In genomic region chr1:191531023-191531422, GRCm38 (mm10) we compare ENCODE assay signal across 22 mouse cellular contexts. TPM values are rescaled to one million over a fixed set of nuclear protein-coding genes. Genes with fewer than 3 reads are reported as not detected.
A peak's percentile ranks its signal among the peaks of the same experiment; 100 is the strongest.
DNase-seq lines count a peak whose midpoint lies in the region; ATAC-seq lines count a peak whose summit lies in the region.
"Had no signal": no experiment of that assay in that cellular context is flagged by ENCODE, and none has a peak within 500 bp of the region (broad histone marks: within the 10 kb centered on the region; RNA-seq: fewer than 3 reads in every experiment).

No protein-coding gene starts in this region.

- no peak overlapping the region for H3K9ac ChIP-seq in forebrain, embryonic 11.5 days (ENCODE audit: low read length)
- no peak overlapping the region for H3K9ac ChIP-seq in forebrain, embryonic 12.5 days
- H3K9ac ChIP-seq: forebrain, embryonic 15.5 days; heart, embryonic 15.5 days; hindbrain, embryonic 15.5 days had no signal

- H3K4me1 ChIP-seq in forebrain, embryonic 11.5 days (replicated peaks; ENCODE audit: control insufficient read depth, insufficient read depth, low read length) = no peaks in the 10 kb centered on the region
- no peaks in the 10 kb centered on the region for H3K4me1 ChIP-seq in forebrain, embryonic 12.5 days
- H3K4me1 ChIP-seq in heart, embryonic 10.5 days = peaks cover 12% of the 10 kb centered on the region; the same call in 1 of the 2 replicates
- H3K4me1 ChIP-seq: forebrain, embryonic 10.5 days; forebrain, embryonic 15.5 days; hindbrain, embryonic 15.5 days had no signal

- H3K27me3 ChIP-seq in forebrain, embryonic 11.5 days (ENCODE audit: control insufficient read depth, insufficient read depth, low read length) = no peaks in the 10 kb centered on the region
- H3K27me3 ChIP-seq in forebrain, embryonic 12.5 days = no peaks in the 10 kb centered on the region
- no peaks in the 10 kb centered on the region for H3K27me3 ChIP-seq in heart, embryonic 10.5 days (ENCODE audit: insufficient read depth, poor library complexity, severe bottlenecking)
- H3K27me3 ChIP-seq: forebrain, embryonic 15.5 days; heart, embryonic 15.5 days; hindbrain, embryonic 15.5 days had no signal

- intact Hi-C loops in heart, postnatal 10 days (cut with DNase I) = no loop called here

- peak; percentile 20 for DNase-seq in forebrain, embryonic 11.5 days (ENCODE audit: low spot score)
- peak; percentile 56 for DNase-seq in heart, embryonic 10.5 days (ENCODE audit: low spot score)
- no peak for DNase-seq in heart, postnatal 10 days
- peak; percentile 37 for DNase-seq in thymus, postnatal 0 days (ENCODE audit: low spot score)
- no peak for DNase-seq in thymus, postnatal 36 days
- DNase-seq: adrenal gland, adult 8-10 months; adrenal gland, postnatal 25 days; cerebellum, adult 18-20 months; cerebellum, adult 9-10 months; cerebellum, postnatal 14 days; gastrocnemius, postnatal 14 days; heart, postnatal 14 days; heart, postnatal 4 days had no signal

- H3K27ac ChIP-seq in forebrain, embryonic 11.5 days (ENCODE audit: low read depth, low read length) = no peak overlapping the region
- H3K27ac ChIP-seq in forebrain, embryonic 12.5 days = no peak overlapping the region
- no peak overlapping the region for H3K27ac ChIP-seq in heart, embryonic 10.5 days
- H3K27ac ChIP-seq: forebrain, embryonic 10.5 days; forebrain, embryonic 15.5 days; heart, adult 2 months; heart, embryonic 15.5 days; hindbrain, embryonic 15.5 days had no signal

- no peaks in the 10 kb centered on the region; the same call in 1 of the 2 replicates for H3K36me3 ChIP-seq in forebrain, embryonic 11.5 days (ENCODE audit: control insufficient read depth, insufficient read depth, low read length)
- H3K36me3 ChIP-seq in forebrain, embryonic 12.5 days (replicated peaks) = 0 out of 2 replicates have a peak, but pooled peaks cover 7% of the 10 kb centered on the region
- H3K36me3 ChIP-seq in heart, embryonic 10.5 days = peaks cover 9% of the 10 kb centered on the region; the same call in 1 of the 2 replicates
- H3K36me3 ChIP-seq: forebrain, embryonic 15.5 days; heart, embryonic 15.5 days; hindbrain, embryonic 15.5 days had no signal

- H3K9me3 ChIP-seq in forebrain, embryonic 11.5 days (ENCODE audit: control insufficient read depth, low read length) = no peaks in the 10 kb centered on the region
- no peaks in the 10 kb centered on the region for H3K9me3 ChIP-seq in forebrain, embryonic 12.5 days
- no peaks in the 10 kb centered on the region for H3K9me3 ChIP-seq in heart, embryonic 10.5 days
- H3K9me3 ChIP-seq: forebrain, embryonic 10.5 days; forebrain, embryonic 15.5 days; heart, embryonic 15.5 days; hindbrain, embryonic 15.5 days had no signal

- H3K4me2 ChIP-seq in forebrain, embryonic 11.5 days (ENCODE audit: low read depth, low read length, severe bottlenecking) = no peak overlapping the region
- H3K4me2 ChIP-seq in forebrain, embryonic 12.5 days = no peak overlapping the region
- H3K4me2 ChIP-seq: forebrain, embryonic 15.5 days; heart, embryonic 11.5 days; heart, embryonic 15.5 days; hindbrain, embryonic 15.5 days had no signal

- no peak for ATAC-seq in forebrain, embryonic 11.5 days (replicated peaks; ENCODE audit: low FRiP score)
- no peak for ATAC-seq in forebrain, embryonic 12.5 days (ENCODE audit: low FRiP score)
- no peak for ATAC-seq in granulocyte monocyte progenitor cell, adult 5-6 weeks (replicated peaks; ENCODE audit: poor library complexity, severe bottlenecking)
- ATAC-seq: activated CD4-positive, CD25-positive, alpha-beta regulatory T cell, adult 4 months; forebrain, embryonic 15.5 days had no signal

- WGBS in forebrain, embryonic 11.5 days = 47% methylated on average over 1 of the region's 1 CpGs
- 88% methylated on average over 1 of the region's 1 CpGs for WGBS in forebrain, embryonic 12.5 days
- 81% methylated on average over 1 of the region's 1 CpGs for WGBS in heart, embryonic 10.5 days

- H3K4me3 ChIP-seq in forebrain, embryonic 11.5 days (ENCODE audit: low read depth, low read length) = no peak overlapping the region
- no peak overlapping the region for H3K4me3 ChIP-seq in forebrain, embryonic 12.5 days (replicated peaks)
- H3K4me3 ChIP-seq in heart, embryonic 10.5 days = no peak overlapping the region
- H3K4me3 ChIP-seq: forebrain, embryonic 10.5 days; forebrain, embryonic 15.5 days; heart, adult 2 months; heart, embryonic 15.5 days; hindbrain, embryonic 15.5 days had no signal

RNA-seq across cellular contexts. Expression of gene Dtl, which starts 44.3 kb away (rescaled TPM):
- 87.9 and 93.7 TPM in 2 replicates for polyA plus RNA-seq in forebrain, embryonic 11.5 days (2014; fragmentation: Nextera tagmentation; extraction: Ambion mirVana)
- polyA plus RNA-seq in forebrain, embryonic 12.5 days (2016; fragmentation: Nextera tagmentation; extraction: Ambion mirVana) = 74.5 and 77.3 TPM in 2 replicates
- polyA plus RNA-seq in heart, embryonic 10.5 days (2016; fragmentation: Nextera tagmentation; extraction: Ambion mirVana) = 45.5 and 53.6 TPM in 2 replicates
- 1 to 10 TPM; 4.9 to 6.3 TPM for total RNA-seq in heart, postnatal 10 days (2021)
- polyA plus RNA-seq in thymus, postnatal 0 days (2015; fragmentation: Nextera tagmentation; extraction: Ambion mirVana) = 36.8 and 38.8 TPM in 2 replicates
- total RNA-seq in granulocyte monocyte progenitor cell, adult 5-6 weeks (2014; fragmentation: Nextera tagmentation) = 90.6 and 123 TPM in 2 replicates
- total RNA-seq in granulocyte monocyte progenitor cell, adult 5-6 weeks (2017) = 76.1 and 84.1 TPM in 2 replicates

RNA-seq across cellular contexts. Expression of gene Ints7, which starts 44.4 kb away (rescaled TPM):
- 78.2 and 83.7 TPM in 2 replicates for polyA plus RNA-seq in forebrain, embryonic 11.5 days (2014; fragmentation: Nextera tagmentation; extraction: Ambion mirVana)
- 77.4 and 78.7 TPM in 2 replicates for polyA plus RNA-seq in forebrain, embryonic 12.5 days (2016; fragmentation: Nextera tagmentation; extraction: Ambion mirVana)
- polyA plus RNA-seq in heart, embryonic 10.5 days (2016; fragmentation: Nextera tagmentation; extraction: Ambion mirVana) = 52.9 and 58.7 TPM in 2 replicates
- total RNA-seq in heart, postnatal 10 days (2021) = 10 to 100 TPM; 23.0 to 23.2 TPM
- 43.6 and 45.2 TPM in 2 replicates for polyA plus RNA-seq in thymus, postnatal 0 days (2015; fragmentation: Nextera tagmentation; extraction: Ambion mirVana)
- total RNA-seq in granulocyte monocyte progenitor cell, adult 5-6 weeks (2014; fragmentation: Nextera tagmentation) = 64.6 and 78.4 TPM in 2 replicates
- 55.9 and 62.3 TPM in 2 replicates for total RNA-seq in granulocyte monocyte progenitor cell, adult 5-6 weeks (2017)

Comparison
In these comparisons a context has a peak if more than half of its experiments do, and no peak if none do; other contexts are left out.
1. DNase-seq: peak in forebrain, embryonic 11.5 days (single experiment), heart, embryonic 10.5 days (single experiment) and thymus, postnatal 0 days (single experiment); none in heart, postnatal 10 days (0 of 2) and thymus, postnatal 36 days (0 of 2).